Mouse (Mus musculus): Measurements from ENCODE around the gene Nat8f2. TPM values are rescaled to one million over a fixed set of nuclear protein-coding genes. Genes with fewer than 3 reads are reported as not detected.

The Nat8f2 gene
- polyA plus RNA-seq (2017; shearing (Covaris generic)): 0.06 TPM

GRCm38 (mm10) chr6:85869006-85869405, at the start of gene Nat8f2:
Gene Nat8f2, minus strand, starts transcription at chr6:85869158.

GRCm38 (mm10) chr6:85915539-85916513, 46.9 kb upstream of the Nat8f2 start, which contains the start of gene Nat8f1:
Gene Nat8f1, minus strand, starts transcription at chr6:85915687.

GRCm38 (mm10) chr6:85911587-85911986, 42.6 kb upstream of the Nat8f2 start, which contains the start of gene Tprkb:
Gene Tprkb, plus strand, starts transcription at chr6:85911865.

GRCm38 (mm10) chr6:85904642-85905061, 35.7 kb upstream of the Nat8f2 start, which contains the start of gene Nat8f4:
Gene Nat8f4, minus strand, starts transcription at chr6:85904884.

GRCm38 (mm10) chr6:85831796-85832321, 37.1 kb downstream of the Nat8f2 start, which contains the start of gene Nat8:
Gene Nat8, minus strand, starts transcription at chr6:85832082.

GRCm38 (mm10) chr6:85820837-85821236, 48.1 kb downstream of the Nat8f2 start, which contains the start of the genes Nat8f6 and Nat8f5:
Gene Nat8f6, minus strand, starts transcription at chr6:85820954.
Gene Nat8f5, minus strand, starts transcription at chr6:85820972.

Other genes with a start within 250 kb of the Nat8f2 start
- not detected for gene Nat8f7, start 156.0 kb downstream of the Nat8f2 start, polyA plus RNA-seq (2017; shearing (Covaris generic))
- gene Nat8f3, start 103.4 kb downstream of the Nat8f2 start, polyA plus RNA-seq (2017; shearing (Covaris generic)): not detected
- not detected for gene Nat8f6, start 48.2 kb downstream of the Nat8f2 start, polyA plus RNA-seq (2017; shearing (Covaris generic))
- gene Nat8f5, start 48.2 kb downstream of the Nat8f2 start, polyA plus RNA-seq (2017; shearing (Covaris generic)): not detected
- gene Nat8, start 37.1 kb downstream of the Nat8f2 start, polyA plus RNA-seq (2017; shearing (Covaris generic)): not detected
- gene Nat8f4, start 35.7 kb upstream of the Nat8f2 start, polyA plus RNA-seq (2017; shearing (Covaris generic)): 8.6 TPM
- gene Tprkb, start 42.7 kb upstream of the Nat8f2 start, polyA plus RNA-seq (2017; shearing (Covaris generic)): 46.2 TPM
- gene Nat8f1, start 46.5 kb upstream of the Nat8f2 start, polyA plus RNA-seq (2017; shearing (Covaris generic)): 10.6 TPM
- gene Dusp11, start 92.5 kb upstream of the Nat8f2 start, polyA plus RNA-seq (2017; shearing (Covaris generic)): 173 TPM
- not detected for gene Figla, start 147.0 kb upstream of the Nat8f2 start, polyA plus RNA-seq (2017; shearing (Covaris generic))
- not detected for gene Add2, start 159.5 kb upstream of the Nat8f2 start, polyA plus RNA-seq (2017; shearing (Covaris generic))

Data from CD4-positive, CD25-positive, alpha-beta regulatory T cell (primary cell).